Mouse (Mus musculus) liver, embryonic 14.5 days (tissue): ENCODE results near the gene Ergic1.

Experiments
- CTCF ChIP-seq: IDR thresholded peaks from 2 replicates; pipeline ENCODE4 v1.5.1; 2016; ENCODE audit warnings: antibody characterized with exemption, low read depth, control low read depth
- EP300 ChIP-seq: IDR thresholded peaks from 2 replicates; pipeline ENCODE4 v1.6.1; 2016; ENCODE audit warnings: antibody characterized with exemption, low read depth

- TF ChIP-seq CTCF (no peak), EP300 (no peak)
Observed at GRCm38 (mm10) chr17:26686334-26687000, 125.2 kb downstream of the Ergic1 start.
